Mouse (Mus musculus) bone marrow, adult 2 months (tissue): ENCODE measurements around the gene Tbc1d9b. TPM values are rescaled to one million over a fixed set of nuclear protein-coding genes. Genes with fewer than 3 reads are reported as not detected.

ENCODE experiments used
- H3K27ac ChIP-seq: fragments of 200-500 bp; 2 replicates; pipeline ENCODE4 v1.5.1; 2012; ENCODE audit warnings: low read depth, mild to moderate bottlenecking, control low read depth, inconsistent platforms, low read length; ENCODE audit not compliant: control insufficient read depth, poor library complexity, insufficient read depth
- H3K4me1 ChIP-seq: fragments of 200-500 bp; 2 replicates; pipeline ENCODE4 v1.6.1; 2011; ENCODE audit warnings: low read length; ENCODE audit not compliant: control insufficient read depth, insufficient read depth
- H3K4me3 ChIP-seq: fragments of 200-500 bp; replicated peaks from 2 replicates; pipeline ENCODE3; 2011; ENCODE audit warnings: mild to moderate bottlenecking, low read depth, low read length, control low read depth; ENCODE audit not compliant: control insufficient read depth
- CTCF ChIP-seq: fragments of 200-500 bp; IDR thresholded peaks from 2 replicates; pipeline ENCODE4 v1.5.1; 2011; ENCODE audit warnings: low read length, control low read depth; ENCODE audit not compliant: control insufficient read depth, insufficient read depth
- POLR2A ChIP-seq: fragments of 200-500 bp; IDR thresholded peaks from 2 replicates; pipeline ENCODE4 v1.6.1; 2011; ENCODE audit warnings: low read depth, mild to moderate bottlenecking, control low read depth, low read length, borderline replicate concordance; ENCODE audit not compliant: control insufficient read depth
- WGBS: fragments of 180-500 bp; shearing (Covaris S2); methylation state at CpG from one replicate; pipeline ENCODE4 v1.1.7; 2018; 5-methylcytosine and 5-hydroxymethylcytosine counted together
- polyA plus RNA-seq: library from polyadenylated mRNA; stranded (reverse); fragments of >200 nt; gene quantifications from 2 replicates; pipeline ENCODE4 v1.2.4, GENCODE M21; 2011; ENCODE audit warnings: low replicate concordance; ENCODE audit not compliant: missing spikeins, insufficient read depth, insufficient read length

Tbc1d9b gene
- polyA plus RNA-seq, 1 experiment, result 31.4 TPM

DNA sequence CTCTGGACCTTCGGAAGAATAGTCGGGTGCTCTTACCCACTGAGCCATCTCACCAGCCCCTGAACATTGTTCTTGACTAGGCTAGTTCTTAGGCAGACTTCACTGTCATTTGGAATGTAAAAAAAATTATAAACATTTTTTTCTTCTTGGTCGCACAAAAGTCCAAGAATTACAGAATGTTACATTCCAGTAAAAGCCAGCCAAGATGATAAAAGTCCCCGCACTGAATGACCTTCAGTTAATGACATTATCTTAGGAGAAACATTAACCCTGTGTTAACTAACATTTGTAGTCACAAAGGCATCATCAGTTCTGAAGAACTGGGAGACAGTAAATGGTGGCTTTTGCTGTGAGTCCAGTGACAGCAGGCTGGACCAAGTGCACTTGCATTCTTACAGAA, 59.2 kb downstream of the Tbc1d9b start:
- Histone ChIP-seq H3K27ac (no peak overlapping the region), H3K4me3 (no peak overlapping the region), H3K4me1 (no peaks in the 10 kb centered on the region)
- WGBS, result 88% methylated on average over 4 of the region's 4 CpGs
- TF ChIP-seq POLR2A (no peak), CTCF (no peak)

DNA sequence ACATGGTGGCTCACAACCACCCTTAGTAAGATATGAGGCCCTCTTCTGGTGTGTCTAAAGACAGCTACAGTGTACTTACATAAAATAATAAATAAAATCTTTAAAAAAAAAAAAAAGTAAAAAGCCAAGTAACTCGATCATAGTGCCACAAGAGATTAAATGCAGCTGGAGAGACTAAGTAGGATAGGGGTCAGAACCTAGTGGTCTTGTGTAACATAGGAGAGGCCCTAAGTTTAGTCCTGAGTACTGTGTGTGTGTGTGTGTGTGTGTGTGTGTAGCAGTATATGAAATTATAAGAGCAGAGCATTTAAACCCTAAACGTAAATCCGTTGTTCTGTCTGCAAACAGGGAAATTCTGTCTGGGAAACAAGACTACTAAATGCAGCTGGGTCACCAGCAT, 61.1 kb downstream of the Tbc1d9b start:
- no peaks in the 10 kb centered on the region for H3K4me1 ChIP-seq
- no peak overlapping the region for H3K4me3 ChIP-seq
- no peak overlapping the region for H3K27ac ChIP-seq
- no peak for TF ChIP-seq POLR2A
- WGBS, result 84% methylated on average over 3 of the region's 3 CpGs

DNA sequence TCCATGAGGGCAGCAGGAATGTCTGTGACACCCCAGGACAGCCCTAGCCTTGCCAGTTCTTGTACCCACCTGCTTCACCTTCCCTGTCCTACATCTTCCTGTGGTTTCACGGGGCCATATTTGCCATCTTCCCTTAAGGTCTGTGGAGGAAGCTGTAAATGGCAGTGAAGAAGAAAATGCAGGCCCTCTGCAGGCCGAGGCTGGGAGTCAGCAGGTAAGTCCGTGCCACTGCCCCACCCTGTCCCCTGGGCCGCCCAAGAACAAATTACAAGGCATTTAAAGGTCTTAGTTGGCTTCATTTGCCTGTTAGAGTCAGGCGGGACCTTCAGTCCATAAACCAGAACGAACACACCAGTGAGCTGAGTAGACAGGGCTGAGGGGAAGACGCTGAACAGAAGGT, 62.9 kb downstream of the Tbc1d9b start:
- no peak for TF ChIP-seq POLR2A
- no peak for TF ChIP-seq CTCF
- Histone ChIP-seq H3K4me1 (no peaks in the 10 kb centered on the region), H3K4me3 (no peak overlapping the region), H3K27ac (no peak overlapping the region)
- 83% methylated on average over 7 of the region's 7 CpGs for WGBS

DNA sequence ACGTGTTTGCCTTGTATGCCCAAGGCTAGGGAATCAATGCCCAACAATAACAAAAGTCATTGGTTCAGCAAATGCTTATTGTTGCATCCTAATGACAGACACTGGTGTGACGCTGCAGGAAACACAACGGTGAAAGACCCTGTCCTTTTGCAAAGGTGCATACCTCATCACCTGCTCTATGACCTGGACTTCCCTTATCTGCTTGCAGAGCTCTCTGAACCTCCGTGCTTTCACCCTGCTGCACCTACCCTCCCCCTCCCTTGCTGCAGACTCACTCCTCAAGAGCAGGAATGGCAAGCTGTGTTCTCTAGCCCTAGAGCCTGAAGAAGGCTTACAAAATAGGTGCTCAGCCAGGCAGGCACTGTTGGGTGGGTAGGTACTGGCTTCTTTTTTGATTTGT, 63.6 kb downstream of the Tbc1d9b start:
- TF ChIP-seq POLR2A, result no peak
- TF ChIP-seq CTCF, result no peak
- Histone ChIP-seq H3K4me1 (no peaks in the 10 kb centered on the region), H3K27ac (no peak overlapping the region), H3K4me3 (no peak overlapping the region)
- 69% methylated on average over 4 of the region's 4 CpGs for WGBS

- H3K27ac ChIP-seq, result no peak overlapping the region
- TF ChIP-seq CTCF, result no peak
- TF ChIP-seq POLR2A, result no peak
- 91% methylated on average over 4 of the region's 4 CpGs for WGBS
- no peak overlapping the region for H3K4me3 ChIP-seq
- no peaks in the 10 kb centered on the region for H3K4me1 ChIP-seq
These were observed 66.3 kb downstream of the Tbc1d9b start for GRCm38 (mm10) chr11:50197500-50197899.

GRCm38 (mm10) chr11:50198219-50198846, 67.1 kb downstream of the Tbc1d9b start:
- WGBS, result 87% methylated on average over 4 of the region's 5 CpGs
- Histone ChIP-seq H3K4me1 (no peaks in the 10 kb centered on the region), H3K4me3 (no peak overlapping the region), H3K27ac (no peak overlapping the region)
- TF ChIP-seq CTCF (no peak), POLR2A (no peak)

DNA sequence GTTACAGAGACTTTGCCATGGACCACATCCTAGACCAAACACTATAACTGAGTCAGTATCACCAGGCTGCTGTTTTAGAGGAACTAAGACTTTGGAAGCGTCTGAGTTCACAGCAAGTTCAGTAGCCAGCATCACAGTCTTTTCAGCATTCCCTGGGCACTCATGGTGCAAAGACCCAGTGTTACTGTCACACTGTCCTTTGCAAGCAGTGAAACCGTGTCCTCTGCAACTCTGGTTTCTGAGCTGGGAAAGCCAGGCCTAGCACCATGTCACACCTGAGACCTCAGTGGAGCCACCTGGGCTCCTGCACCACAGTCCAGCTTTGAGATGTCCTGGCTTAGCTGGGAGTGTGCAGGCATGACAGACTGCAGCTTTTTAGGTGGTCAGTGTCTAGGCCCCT, 67.7 kb downstream of the Tbc1d9b start:
- WGBS, result 84% methylated on average over 2 of the region's 2 CpGs
- Histone ChIP-seq H3K4me1 (no peaks in the 10 kb centered on the region), H3K27ac (no peak overlapping the region), H3K4me3 (no peak overlapping the region)
- TF ChIP-seq CTCF (no peak), POLR2A (no peak)

GRCm38 (mm10) chr11:50200613-50201012, 69.4 kb downstream of the Tbc1d9b start:
- 41% methylated on average over 8 of the region's 8 CpGs for whole genome bisulfite sequencing
- Histone ChIP-seq H3K4me1 (no peaks in the 10 kb centered on the region), H3K27ac (no peak overlapping the region), H3K4me3 (no peak overlapping the region)
- TF ChIP-seq POLR2A (no peak), CTCF (no peak)

DNA sequence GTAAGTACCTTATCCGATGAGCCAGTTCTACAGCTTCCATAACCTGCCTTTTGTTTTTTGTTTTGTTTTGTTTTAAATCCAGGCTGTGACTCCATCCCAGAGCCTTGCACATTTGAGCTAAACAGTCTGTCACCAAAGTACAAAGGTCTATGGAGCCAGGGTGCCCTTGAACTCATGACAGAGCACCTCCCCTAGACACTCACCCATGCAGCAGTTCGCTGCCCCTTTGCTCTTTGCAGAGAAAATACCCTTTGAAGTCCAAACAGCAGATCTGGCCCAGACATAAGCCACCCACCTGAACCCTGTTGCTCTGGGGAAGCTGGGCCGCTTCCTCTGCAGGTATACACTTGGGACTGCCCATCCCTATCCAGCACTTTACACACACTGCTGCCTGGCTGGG, 70.4 kb downstream of the Tbc1d9b start:
- no peak for TF ChIP-seq CTCF
- TF ChIP-seq POLR2A, result no peak
- Histone ChIP-seq H3K4me1 (no peaks in the 10 kb centered on the region), H3K27ac (no peak overlapping the region), H3K4me3 (no peak overlapping the region)
- 93% methylated on average over 3 of the region's 3 CpGs for WGBS
